Mouse (Mus musculus) ES-Bruce4 (cell line): ENCODE measurements around the gene Zbtb48.
A peak's percentile ranks its signal among the peaks of the same experiment; 100 is the strongest.

ENCODE experiments used
- CTCF ChIP-seq: IDR thresholded peaks from one replicate; pipeline ENCODE4 v1.8.1; 2011; ENCODE audit warnings: low read depth, low read length
- EP300 ChIP-seq: IDR thresholded peaks from 2 replicates; pipeline ENCODE4 v1.6.1; 2011; ENCODE audit warnings: low read depth, low read length; ENCODE audit not compliant: insufficient read depth
- POLR2A ChIP-seq: IDR thresholded peaks from one replicate; pipeline ENCODE4 v1.8.1; 2011; ENCODE audit warnings: low read length; ENCODE audit not compliant: insufficient read depth

DNA sequence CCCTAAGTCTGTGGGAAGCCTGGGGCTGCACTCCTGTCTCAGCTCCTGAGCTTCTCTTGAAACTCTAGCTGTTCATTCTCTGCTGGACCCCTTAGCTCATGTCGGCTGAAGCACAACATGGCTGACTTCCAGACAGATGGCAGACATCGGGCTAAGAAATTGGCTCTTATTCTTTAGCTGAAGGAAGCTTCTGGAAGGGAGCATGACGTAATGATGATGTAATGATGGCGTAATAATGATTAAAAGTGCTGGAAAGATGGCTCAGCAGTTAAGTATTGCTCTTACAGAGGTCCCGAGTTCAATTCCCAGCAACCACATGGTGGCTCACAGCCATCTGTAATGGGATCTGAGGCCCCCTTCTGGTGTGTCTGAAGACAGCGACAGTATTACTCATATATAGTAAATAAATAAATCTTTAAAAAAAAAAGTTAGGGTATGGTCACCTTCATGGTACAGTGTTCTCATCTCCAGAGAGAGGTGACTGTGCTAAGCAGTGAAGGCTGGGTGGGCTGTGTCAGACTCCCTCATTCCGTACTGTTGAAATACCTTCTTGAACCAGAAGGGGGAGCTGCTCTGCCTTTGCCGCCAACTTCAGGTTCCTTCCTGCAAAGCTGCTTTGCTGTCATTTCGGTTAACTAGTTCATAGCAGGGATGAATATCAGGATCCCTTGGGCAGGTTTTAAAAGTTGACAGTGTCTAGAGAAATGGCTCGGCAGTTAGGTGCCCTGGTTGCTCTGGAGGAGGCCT lies 55.1 kb downstream of the Zbtb48 start:
- TF ChIP-seq CTCF (peak; percentile 84), EP300 (no peak), POLR2A (no peak)
